Mouse (Mus musculus) layer of hippocampus, adult 18-20 months (tissue): ENCODE measurements around the gene Cd6. TPM values are rescaled to one million over a fixed set of nuclear protein-coding genes. Genes with fewer than 3 reads are reported as not detected.

Experiments
- total RNA-seq, 2 experiments: library from RNA; stranded (reverse); gene quantifications; 2 replicates each; pipeline ENCODE4 v1.2.3; 2021

The Cd6 gene
- total RNA-seq, 2 experiments from 2014 or later, result 0.57 TPM; not detected in 1

Other genes starting within 250 kb of the Cd6 start
- 100 to 1,000 TPM; 193 to 196 TPM for gene Ddb1, start 224.7 kb downstream of the Cd6 start, total RNA-seq
- 10 to 100 TPM; 15.2 to 16.8 TPM for gene Tkfc, start 224.4 kb downstream of the Cd6 start, total RNA-seq
- under 1 TPM; 0.35 to 0.56 TPM for gene Vwce, start 195.8 kb downstream of the Cd6 start, total RNA-seq
- not detected for gene Pga5, start 152.0 kb downstream of the Cd6 start, total RNA-seq
- gene Vps37c, start 141.3 kb downstream of the Cd6 start, total RNA-seq, result 10 to 100 TPM; 19.3 to 23.1 TPM
- gene Cd5, start 91.1 kb downstream of the Cd6 start, total RNA-seq, result not detected
- gene Slc15a3, start 9.7 kb upstream of the Cd6 start, total RNA-seq, result 1 to 10 TPM in 1 of 2 experiments, under 1 TPM in 1; 0.89 to 1.4 TPM
- 100 to 1,000 TPM; 148 to 178 TPM for gene Tmem132a, start 39.9 kb upstream of the Cd6 start, total RNA-seq
- gene Tmem109, start 51.9 kb upstream of the Cd6 start, total RNA-seq, result 10 to 100 TPM; 46.9 to 51.0 TPM
- gene Prpf19, start 65.2 kb upstream of the Cd6 start, total RNA-seq, result 100 to 1,000 TPM; 197 to 217 TPM
- gene Zp1, start 90.6 kb upstream of the Cd6 start, total RNA-seq, result not detected
- gene Ptgdr2, start 107.1 kb upstream of the Cd6 start, total RNA-seq, result under 1 TPM; 0.12 to 0.23 TPM
- gene Ccdc86, start 119.2 kb upstream of the Cd6 start, total RNA-seq, result 1 to 10 TPM; 8.2 to 8.5 TPM
- gene Ms4a10, start 144.6 kb upstream of the Cd6 start, total RNA-seq, result not detected
- gene Ms4a15, start 163.2 kb upstream of the Cd6 start, total RNA-seq, result not detected
- not detected for gene Ms4a18, start 188.0 kb upstream of the Cd6 start, total RNA-seq